Mouse (Mus musculus): ENCODE data around the gene Inpp5f. TPM values are rescaled to one million over a fixed set of nuclear protein-coding genes. Genes with fewer than 3 reads are reported as not detected.
"Not testable (repeated sequence)": the region's sequence is repeated elsewhere in the genome, so short reads cannot be mapped to it uniquely, and the experiment has no call there.

Inpp5f gene
- polyA plus RNA-seq, 1 experiment from 2014 or later, result 25.3 TPM

DNA sequence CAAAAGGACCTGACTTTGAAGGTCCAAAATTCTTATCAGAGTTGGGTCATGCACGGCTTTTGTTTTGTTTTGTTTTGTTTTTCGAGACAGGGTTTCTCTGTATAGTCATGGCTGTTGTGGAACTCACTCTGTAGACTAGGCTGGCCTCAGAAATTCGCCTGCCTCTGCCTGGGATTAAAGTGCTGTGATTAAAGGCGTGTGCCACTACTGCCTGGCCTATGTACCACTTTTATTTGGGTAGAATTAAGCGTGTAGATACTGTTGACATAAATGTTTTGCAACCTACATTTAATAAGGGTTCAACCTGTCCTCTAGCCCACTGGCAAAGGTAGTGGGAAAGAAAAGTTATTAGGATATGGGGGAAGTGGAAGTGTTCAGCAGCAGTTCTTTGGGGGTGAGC is 12.1 kb upstream of the Inpp5f start:
- Histone ChIP-seq H3K36me3 (no peaks in the 10 kb centered on the region), H3K27me3 (no peaks in the 10 kb centered on the region), H3K9ac (no peak overlapping the region), H3K9me3 (no peaks in the 10 kb centered on the region), H3K4me3 (no peak overlapping the region), H3K4me2 (no peak overlapping the region), H3K4me1 (no peaks in the 10 kb centered on the region), H3K27ac (no peak overlapping the region)
- ATAC-seq (ENCODE audit: insufficient number of reproducible peaks, insufficient read depth, low FRiP score, low TSS enrichment, low read depth), result no peak
- 77% methylated on average over 5 of the region's 5 CpGs for WGBS

DNA sequence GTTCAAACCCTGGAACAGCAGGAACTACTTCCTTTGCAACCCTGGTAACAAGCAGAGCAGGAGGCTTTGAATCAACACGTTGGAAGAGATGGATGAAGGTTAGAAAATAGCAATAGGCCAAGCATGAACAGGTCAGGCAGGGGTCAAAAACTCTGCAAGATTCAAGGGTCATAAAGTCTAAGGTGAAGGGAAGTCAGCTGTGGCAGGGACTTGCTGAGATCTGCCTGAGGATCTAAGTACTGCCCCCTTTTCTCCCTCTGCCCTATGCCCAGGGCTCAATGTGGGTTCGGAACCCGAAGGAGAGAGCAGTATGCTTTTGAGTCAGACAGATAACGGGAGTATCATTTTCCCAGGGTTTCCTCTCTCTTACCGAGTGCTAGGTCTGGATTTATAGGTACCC is 9.3 kb upstream of the Inpp5f start:
- Histone ChIP-seq H3K4me1 (no peaks in the 10 kb centered on the region), H3K4me3 (no peak overlapping the region), H3K9me3 (no peaks in the 10 kb centered on the region), H3K9ac (no peak overlapping the region), H3K4me2 (no peak overlapping the region), H3K27ac (no peak overlapping the region), H3K27me3 (no peaks in the 10 kb centered on the region), H3K36me3 (no peaks in the 10 kb centered on the region)
- WGBS, result 84% methylated on average over 5 of the region's 5 CpGs
- no peak for ATAC-seq (ENCODE audit: insufficient number of reproducible peaks, insufficient read depth, low FRiP score, low TSS enrichment, low read depth)

DNA sequence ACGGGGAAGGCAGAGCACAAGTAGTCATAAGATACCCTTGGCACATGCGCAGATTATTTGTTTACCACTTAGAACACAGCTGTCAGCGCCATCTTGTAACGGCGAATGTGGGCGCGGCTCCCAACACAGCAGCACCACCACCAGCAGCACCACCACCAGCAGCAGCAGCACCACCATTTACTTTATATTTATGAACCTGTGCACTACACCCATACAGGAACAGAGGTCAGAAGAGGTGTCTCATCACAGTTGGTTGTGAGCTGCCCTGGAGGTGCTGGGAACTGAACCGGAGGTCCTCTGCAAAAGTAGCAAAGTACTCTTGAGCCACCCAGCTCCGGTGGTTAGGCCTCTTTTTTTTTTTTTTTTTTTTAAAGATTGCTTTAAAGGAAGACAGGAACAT is 1.2 kb upstream of the Inpp5f start:
- not testable (repeated sequence) for H3K4me2 ChIP-seq; H3K27ac ChIP-seq; ATAC-seq (ENCODE audit: insufficient number of reproducible peaks, insufficient read depth, low FRiP score, low TSS enrichment, low read depth); H3K9ac ChIP-seq; H3K9me3 ChIP-seq; H3K27me3 ChIP-seq; H3K36me3 ChIP-seq; H3K4me3 ChIP-seq
- 97% methylated on average over 8 of the region's 9 CpGs for WGBS
- peaks cover 13% of the 10 kb centered on the region for H3K4me1 ChIP-seq

DNA sequence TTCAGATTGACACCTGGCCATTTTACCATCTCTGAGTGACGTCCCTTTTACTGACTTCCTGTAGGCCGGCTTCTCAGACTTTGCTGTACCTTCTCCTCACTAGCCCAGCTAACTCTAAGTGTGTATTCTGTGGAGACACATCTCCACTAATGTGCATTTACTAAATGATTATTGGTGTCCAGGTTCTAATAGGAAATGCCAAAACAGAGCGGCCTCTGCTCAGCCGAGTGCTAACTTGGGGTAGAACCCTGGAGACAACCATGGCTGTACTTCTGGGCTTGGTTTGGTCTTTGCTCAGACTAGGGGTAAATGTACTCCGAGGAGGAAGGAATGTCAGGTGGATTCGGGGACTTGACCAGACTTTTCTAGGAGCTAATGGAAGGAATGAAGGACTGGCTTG is 638 bp upstream of the Inpp5f start:
- H3K27me3 ChIP-seq, result no peaks in the 10 kb centered on the region
- peaks cover 13% of the 10 kb centered on the region for H3K4me1 ChIP-seq
- H3K9ac ChIP-seq, result 0 out of 2 replicates have a peak overlapping the region, but pooled peaks have one; percentile 28
- no peaks in the 10 kb centered on the region for H3K9me3 ChIP-seq
- peak overlapping the region; percentile 89 for H3K4me3 ChIP-seq
- no peaks in the 10 kb centered on the region for H3K36me3 ChIP-seq
- WGBS, result 89% methylated on average over 6 of the region's 6 CpGs
- H3K4me2 ChIP-seq, result peak overlapping the region; percentile 80
- no peak for ATAC-seq (ENCODE audit: insufficient number of reproducible peaks, insufficient read depth, low FRiP score, low TSS enrichment, low read depth)
- H3K27ac ChIP-seq, result peak overlapping the region; percentile 23; the same call in 1 of the 2 replicates

DNA sequence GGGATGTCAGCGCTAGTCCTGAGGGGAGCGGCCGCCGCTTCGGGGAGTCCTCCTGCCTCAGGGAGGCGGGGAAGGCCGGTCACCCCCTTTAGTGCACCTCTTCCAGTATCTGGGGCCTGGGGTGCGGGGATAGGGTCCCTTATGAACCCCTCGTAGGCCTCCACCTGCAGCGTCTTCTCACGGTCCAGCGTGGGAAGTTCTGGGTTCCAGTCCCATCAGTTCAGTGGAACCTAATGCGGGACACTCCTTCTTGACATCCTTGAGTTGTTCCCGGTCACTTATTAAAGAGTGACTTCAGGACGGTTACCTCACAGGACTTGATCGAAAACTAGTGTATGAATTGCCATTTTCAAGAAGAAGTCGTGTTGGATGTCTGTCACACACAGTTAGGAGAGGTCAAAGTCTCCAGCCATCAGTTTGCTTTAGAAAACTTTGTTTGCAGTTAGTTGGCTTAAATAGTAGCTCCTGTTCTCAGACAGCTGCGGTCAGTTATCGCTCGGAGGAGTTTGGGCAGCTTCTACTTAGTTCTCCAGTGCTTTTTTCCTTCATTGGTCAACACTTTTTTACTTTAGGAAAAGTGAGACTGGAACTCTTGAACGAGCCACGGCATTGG is 777 bp downstream of the Inpp5f start:
- peak overlapping the region; percentile 89 for H3K4me3 ChIP-seq
- H3K27me3 ChIP-seq, result no peaks in the 10 kb centered on the region
- peaks cover 13% of the 10 kb centered on the region for H3K4me1 ChIP-seq
- H3K9me3 ChIP-seq, result no peaks in the 10 kb centered on the region
- H3K4me2 ChIP-seq, result peak overlapping the region; percentile 80
- no peaks in the 10 kb centered on the region for H3K36me3 ChIP-seq
- 17% methylated on average over 22 of the region's 22 CpGs for WGBS
- ATAC-seq (ENCODE audit: insufficient number of reproducible peaks, insufficient read depth, low FRiP score, low TSS enrichment, low read depth), result no peak
- peak overlapping the region; percentile 74 for H3K27ac ChIP-seq
- peak overlapping the region; percentile 88 for H3K9ac ChIP-seq

DNA sequence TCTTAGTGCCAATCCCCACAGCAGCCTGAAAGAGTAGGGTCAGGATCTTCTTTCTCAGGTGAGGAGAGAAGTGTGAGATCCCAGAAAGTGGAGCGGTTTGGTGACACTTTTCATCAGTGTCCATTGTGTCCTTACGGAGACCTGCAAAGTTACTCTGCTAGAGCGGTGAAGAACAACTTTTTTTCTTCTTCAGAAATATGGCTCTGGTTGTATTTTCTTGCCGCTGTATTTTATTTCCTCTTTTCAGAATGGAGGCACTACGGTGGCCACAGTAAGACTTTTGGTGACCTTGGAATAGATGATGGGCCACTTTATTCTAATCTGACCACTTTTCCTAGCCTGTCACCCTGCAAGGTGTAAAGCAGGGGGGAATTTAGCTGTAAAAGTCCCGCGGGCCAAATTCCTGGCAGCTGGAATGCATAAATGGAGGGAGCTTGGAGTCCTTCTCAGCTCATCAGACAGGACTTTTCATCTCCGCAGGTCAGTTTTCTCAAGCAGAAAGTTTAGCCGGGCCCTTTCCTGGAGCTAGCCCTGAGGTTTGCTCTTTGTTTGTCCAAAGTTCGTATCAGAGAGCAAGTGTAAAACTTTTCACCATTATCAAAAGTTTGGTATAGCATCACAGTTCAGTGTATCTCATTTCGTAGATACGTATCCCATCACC is 1.5 kb downstream of the Inpp5f start:
- H3K36me3 ChIP-seq, result no peaks in the 10 kb centered on the region
- ATAC-seq (ENCODE audit: insufficient number of reproducible peaks, insufficient read depth, low FRiP score, low TSS enrichment, low read depth), result no peak
- peaks cover 13% of the 10 kb centered on the region for H3K4me1 ChIP-seq

DNA sequence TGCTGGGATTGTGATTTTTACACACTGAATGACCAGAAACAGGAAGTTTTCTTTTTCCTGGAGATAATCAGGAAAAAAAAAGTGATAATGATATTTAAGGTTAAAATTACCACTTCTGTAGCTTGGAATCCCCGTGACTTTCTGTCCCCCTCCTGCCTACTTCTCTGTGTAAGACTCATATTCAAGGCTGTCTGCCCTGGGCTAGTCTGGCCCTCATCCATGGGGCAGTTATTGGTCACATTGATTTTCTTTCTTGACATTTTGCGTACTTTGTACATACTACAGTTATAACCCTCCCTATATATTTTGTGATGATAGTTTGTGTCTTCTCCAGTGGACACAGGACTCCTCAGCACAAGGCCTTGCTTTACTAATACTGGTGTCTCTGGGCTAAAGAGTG is 2.5 kb downstream of the Inpp5f start:
- no peak for ATAC-seq (ENCODE audit: insufficient number of reproducible peaks, insufficient read depth, low FRiP score, low TSS enrichment, low read depth)
- no peaks in the 10 kb centered on the region for H3K27me3 ChIP-seq

More for the DNA sequence above, 1.5 kb downstream of the Inpp5f start:
- Histone ChIP-seq H3K9ac (peak overlapping the region; percentile 88; the same call in 1 of the 2 replicates), H3K4me2 (peak overlapping the region; percentile 80), H3K27me3 (no peaks in the 10 kb centered on the region), H3K4me3 (peak overlapping the region; percentile 89; the same call in 1 of the 2 replicates), H3K9me3 (no peaks in the 10 kb centered on the region), H3K27ac (no peak overlapping the region)
- 80% methylated on average over 12 of the region's 12 CpGs for WGBS

DNA sequence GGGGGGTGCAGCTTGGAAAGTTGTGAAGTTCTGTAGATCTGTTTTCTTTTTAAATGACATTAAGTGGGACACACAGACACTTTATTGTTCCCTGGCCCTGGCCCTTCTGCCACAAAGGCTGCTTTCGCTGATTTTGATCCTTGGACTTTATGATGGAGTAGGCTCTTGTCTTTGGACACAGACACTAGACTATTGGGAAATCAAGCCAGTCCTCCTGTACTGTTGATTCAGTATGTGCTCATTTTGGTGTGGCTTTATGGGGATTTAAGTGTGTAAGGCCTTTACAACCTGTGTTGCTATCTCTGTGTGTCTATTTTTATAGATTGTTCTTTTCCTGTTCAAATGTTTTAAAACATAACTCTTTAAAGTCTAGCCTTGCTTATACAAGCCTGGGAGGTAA is 6.5 kb downstream of the Inpp5f start:
- H3K9ac ChIP-seq, result no peak overlapping the region
- no peak for ATAC-seq (ENCODE audit: insufficient number of reproducible peaks, insufficient read depth, low FRiP score, low TSS enrichment, low read depth)
- no peaks in the 10 kb centered on the region for H3K9me3 ChIP-seq
- H3K4me2 ChIP-seq, result no peak overlapping the region
- peaks cover 9% of the 10 kb centered on the region for H3K4me1 ChIP-seq
- H3K36me3 ChIP-seq, result no peaks in the 10 kb centered on the region
- H3K4me3 ChIP-seq, result no peak overlapping the region
- H3K27me3 ChIP-seq, result no peaks in the 10 kb centered on the region
- 76% methylated on average over 1 of the region's 1 CpGs for WGBS
- H3K27ac ChIP-seq, result no peak overlapping the region

More for the DNA sequence above, 2.5 kb downstream of the Inpp5f start:
- 74% methylated on average over 2 of the region's 2 CpGs for WGBS
- Histone ChIP-seq H3K4me3 (no peak overlapping the region), H3K9ac (no peak overlapping the region), H3K27ac (no peak overlapping the region), H3K4me1 (peaks cover 13% of the 10 kb centered on the region), H3K9me3 (no peaks in the 10 kb centered on the region), H3K4me2 (no peak overlapping the region), H3K36me3 (no peaks in the 10 kb centered on the region)

DNA sequence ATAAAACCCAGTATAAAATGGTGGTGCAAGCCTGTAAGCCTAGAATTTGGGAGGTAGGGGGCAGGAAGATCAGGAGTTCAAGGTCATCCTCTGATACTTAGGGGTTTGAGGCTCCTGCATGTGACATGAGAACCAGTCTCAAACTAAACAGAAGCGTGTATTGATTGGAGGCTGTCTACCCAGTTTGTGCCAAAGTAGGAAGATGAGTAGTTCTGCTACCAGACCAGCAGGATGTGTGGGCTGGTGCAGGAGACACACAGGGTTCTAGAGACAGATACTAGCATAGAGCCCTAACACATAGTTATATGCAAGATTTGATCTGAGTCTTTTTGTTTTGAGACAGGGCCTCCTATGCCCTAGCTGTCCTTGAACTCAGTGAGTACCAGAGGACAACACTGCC is 9.1 kb downstream of the Inpp5f start:
- ATAC-seq (ENCODE audit: insufficient number of reproducible peaks, insufficient read depth, low FRiP score, low TSS enrichment, low read depth), result no peak
- Histone ChIP-seq H3K4me3 (no peak overlapping the region), H3K36me3 (no peaks in the 10 kb centered on the region), H3K27me3 (no peaks in the 10 kb centered on the region), H3K9me3 (no peaks in the 10 kb centered on the region), H3K4me2 (no peak overlapping the region), H3K27ac (no peak overlapping the region), H3K4me1 (0 out of 2 replicates have a peak, but pooled peaks cover 4% of the 10 kb centered on the region), H3K9ac (no peak overlapping the region)
- 92% methylated on average over 1 of the region's 1 CpGs for WGBS

DNA sequence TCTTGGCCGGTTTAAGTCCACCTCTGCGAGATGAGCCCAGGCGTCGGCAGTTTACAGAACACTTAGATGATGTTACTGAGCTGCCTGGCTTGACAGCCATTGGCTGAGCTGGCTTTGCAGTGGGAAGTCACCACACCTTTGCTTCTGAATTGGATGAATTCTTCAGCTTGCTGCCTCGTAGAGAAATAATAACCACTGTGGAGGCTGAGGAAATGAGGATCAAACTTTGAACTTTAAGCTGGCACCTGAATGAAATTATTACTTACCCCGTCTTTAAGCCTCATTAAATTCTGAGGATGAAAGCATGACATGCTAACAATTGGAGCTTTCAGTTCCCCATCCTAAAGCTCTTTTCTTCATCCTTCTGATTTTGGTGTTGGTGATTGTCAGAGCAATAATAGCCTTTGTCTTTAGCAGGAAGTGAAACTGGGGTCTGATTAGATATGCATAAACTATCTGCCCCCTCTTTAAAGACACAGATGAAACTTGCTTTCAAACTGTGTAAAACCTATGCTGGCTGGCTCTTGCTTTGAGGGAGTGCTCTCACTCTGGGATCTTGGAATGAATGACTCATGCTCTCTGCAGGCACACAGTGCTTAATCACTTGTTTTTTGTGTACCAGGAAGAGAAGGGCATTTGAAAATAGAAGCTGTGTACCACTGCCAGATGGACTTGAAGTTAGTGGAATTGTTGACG is 11.3 kb downstream of the Inpp5f start:
- WGBS, result 54% methylated on average over 7 of the region's 7 CpGs
- no peak overlapping the region for H3K27ac ChIP-seq
- 0 out of 2 replicates have a peak, but pooled peaks cover 4% of the 10 kb centered on the region for H3K4me1 ChIP-seq
- no peak overlapping the region for H3K4me2 ChIP-seq
- H3K9ac ChIP-seq, result no peak overlapping the region
- H3K9me3 ChIP-seq, result no peaks in the 10 kb centered on the region
- no peak overlapping the region for H3K4me3 ChIP-seq
- H3K36me3 ChIP-seq, result no peaks in the 10 kb centered on the region
- no peaks in the 10 kb centered on the region for H3K27me3 ChIP-seq
- ATAC-seq (ENCODE audit: insufficient number of reproducible peaks, insufficient read depth, low FRiP score, low TSS enrichment, low read depth), result no peak

DNA sequence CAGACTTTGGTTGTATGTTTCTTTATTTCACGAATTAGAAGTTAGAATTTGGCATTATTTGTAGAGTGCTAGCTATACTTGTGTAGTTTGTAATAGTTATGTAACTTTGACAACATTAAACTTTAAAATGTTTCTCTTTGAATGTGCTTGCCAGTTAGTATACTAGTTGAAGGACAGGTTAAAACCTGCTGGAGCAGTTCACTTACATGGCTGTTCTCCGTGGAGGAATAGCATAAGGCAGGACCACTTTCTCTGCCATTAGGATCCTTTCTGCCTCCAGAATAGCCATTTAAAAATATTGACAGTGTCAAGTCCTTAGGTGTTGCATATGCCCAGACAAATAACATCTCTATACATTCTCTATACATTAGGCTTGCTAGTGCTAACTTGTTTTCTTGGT is 11.9 kb downstream of the Inpp5f start:
- ATAC-seq (ENCODE audit: insufficient number of reproducible peaks, insufficient read depth, low FRiP score, low TSS enrichment, low read depth), result no peak
- 67% methylated on average over 2 of the region's 2 CpGs for WGBS
- Histone ChIP-seq H3K4me2 (no peak overlapping the region), H3K4me3 (no peak overlapping the region), H3K9ac (no peak overlapping the region), H3K4me1 (0 out of 2 replicates have a peak, but pooled peaks cover 4% of the 10 kb centered on the region), H3K27me3 (no peaks in the 10 kb centered on the region), H3K27ac (no peak overlapping the region), H3K36me3 (no peaks in the 10 kb centered on the region), H3K9me3 (no peaks in the 10 kb centered on the region)

DNA sequence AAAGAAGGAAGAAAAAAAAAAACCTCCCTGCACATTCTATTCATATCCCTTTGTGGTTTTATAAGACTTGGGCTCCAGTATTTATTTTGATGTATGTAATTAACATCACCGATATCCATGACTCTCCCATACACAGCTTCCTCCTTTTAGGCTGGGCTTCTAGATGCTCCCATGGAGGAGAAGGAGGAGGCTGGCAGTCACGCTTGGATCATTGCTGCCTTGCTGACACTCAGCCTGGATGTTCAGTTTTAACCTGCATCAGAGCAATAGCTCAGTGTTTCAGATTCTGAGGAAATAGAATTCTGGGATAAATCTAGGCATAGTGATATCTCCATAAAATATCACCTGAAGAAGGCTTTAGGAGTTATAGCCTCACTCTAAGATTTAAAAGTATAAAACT is 14.3 kb downstream of the Inpp5f start:
- no peak for ATAC-seq (ENCODE audit: insufficient number of reproducible peaks, insufficient read depth, low FRiP score, low TSS enrichment, low read depth)
- Histone ChIP-seq H3K27ac (no peak overlapping the region), H3K4me1 (0 out of 2 replicates have a peak, but pooled peaks cover 4% of the 10 kb centered on the region), H3K27me3 (no peaks in the 10 kb centered on the region), H3K9me3 (no peaks in the 10 kb centered on the region), H3K9ac (no peak overlapping the region), H3K4me3 (no peak overlapping the region), H3K4me2 (no peak overlapping the region), H3K36me3 (no peaks in the 10 kb centered on the region)
- WGBS, result 88% methylated on average over 2 of the region's 2 CpGs
